Mouse (Mus musculus) hindbrain, postnatal 0 days (tissue): Measurements from ENCODE around the gene Rpl27. TPM values are rescaled to one million over a fixed set of nuclear protein-coding genes. Genes with fewer than 3 reads are reported as not detected.
"Not testable (repeated sequence)": the region's sequence is repeated elsewhere in the genome, so short reads cannot be mapped to it uniquely, and the experiment has no call there.

Source experiments
- ATAC-seq: fragments of 200-750 bp; cut with Nextera tagmentation; 2 replicates; pipeline ENCODE4 v1.8.0; 2017; ENCODE audit warnings: mild to moderate bottlenecking, moderate TSS enrichment, moderate library complexity
- DNase-seq: peaks from one replicate; pipeline ENCODE4 v3.0.0-alpha.2; 2015; ENCODE audit warnings: low spot score
- H3K27ac ChIP-seq: fragments of 300-500 bp; sonication (generic); 2 replicates; pipeline ENCODE4 v1.5.1; 2014; ENCODE audit warnings: mild to moderate bottlenecking
- H3K27me3 ChIP-seq: fragments of 300-500 bp; sonication (generic); 2 replicates; pipeline ENCODE4 v1.6.1; 2014; ENCODE audit warnings: low read length, mixed read lengths; ENCODE audit not compliant: insufficient read depth
- H3K36me3 ChIP-seq: fragments of 300-500 bp; sonication (generic); 2 replicates; pipeline ENCODE4 v1.6.1; 2014; ENCODE audit warnings: low read length, mixed read lengths; ENCODE audit not compliant: insufficient read depth
- H3K4me1 ChIP-seq: fragments of 300-500 bp; sonication (generic); 2 replicates; pipeline ENCODE4 v1.6.1; 2014; ENCODE audit warnings: antibody characterized with exemption, low read length, mixed read lengths; ENCODE audit not compliant: insufficient read depth
- H3K4me2 ChIP-seq: fragments of 300-500 bp; sonication (generic); 2 replicates; pipeline ENCODE4 v1.6.1; 2014; ENCODE audit warnings: low read depth, mild to moderate bottlenecking, low read length, moderate library complexity, mixed read lengths
- H3K4me3 ChIP-seq: fragments of 300-500 bp; sonication (generic); 2 replicates; pipeline ENCODE4 v1.5.1; 2014; ENCODE audit warnings: low read length
- H3K9ac ChIP-seq: fragments of 300-500 bp; sonication (generic); replicated peaks from 2 replicates; pipeline ENCODE4 v1.6.1; 2014; ENCODE audit warnings: mild to moderate bottlenecking, low read length, moderate library complexity, mixed read lengths
- H3K9me3 ChIP-seq: fragments of 300-500 bp; sonication (generic); 2 replicates; pipeline ENCODE4 v1.6.1; 2016; ENCODE audit warnings: low read length, mixed read lengths
- CTCF ChIP-seq: IDR thresholded peaks from 2 replicates; pipeline ENCODE4 v1.5.1; 2016; ENCODE audit warnings: antibody characterized with exemption, control low read depth, low read depth
- WGBS: fragments of 180-500 bp; shearing (Covaris S2); extraction: QIAGEN DNeasy Blood & Tissue Kit; methylation state at CpG from one replicate; pipeline ENCODE4 v1.1.7; 2014; 5-methylcytosine and 5-hydroxymethylcytosine counted together
- polyA plus RNA-seq: library from polyadenylated mRNA; unstranded; fragments of >200 nt; fragmentation: Nextera tagmentation; extraction: Ambion mirVana; gene quantifications from 2 replicates; pipeline ENCODE4 v1.2.1, GENCODE M21; 2015
- total RNA-seq: library from RNA; depleted of rRNA; stranded (reverse); fragments of >200 nt; gene quantifications from 2 replicates; pipeline ENCODE4 v1.2.3, GENCODE M21; 2014

Gene Rpl27
- total and polyA plus RNA-seq, 2 experiments from 2014 or later, result 276 to 535 TPM

DNA sequence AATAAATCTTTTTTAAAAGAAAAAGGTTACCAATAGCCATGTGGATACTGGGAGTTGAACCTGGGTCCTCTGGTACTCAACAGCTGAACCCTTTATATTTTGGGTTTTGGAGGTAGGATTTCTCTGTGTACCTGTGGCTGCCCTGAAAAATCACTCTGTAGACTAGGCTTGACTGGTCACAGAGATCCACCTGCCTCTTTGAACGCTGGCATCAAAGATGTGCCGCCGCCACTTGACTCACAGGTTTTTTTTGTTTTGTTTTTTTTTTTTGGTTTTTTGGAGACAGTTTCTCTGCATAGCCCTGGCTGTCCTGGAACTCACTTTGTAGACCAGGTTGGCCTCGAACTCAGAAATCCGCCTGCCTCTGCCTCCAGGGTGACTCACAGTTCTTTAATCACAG, 5.7 kb downstream of the Rpl27 start:
- no peaks in the 10 kb centered on the region for H3K27me3 ChIP-seq
- peaks cover 18% of the 10 kb centered on the region for H3K36me3 ChIP-seq
- TF ChIP-seq CTCF, result no peak
- no peaks in the 10 kb centered on the region for H3K9me3 ChIP-seq
- WGBS, result 91% methylated on average over 5 of the region's 5 CpGs
- no peak overlapping the region for H3K9ac ChIP-seq
- H3K4me3 ChIP-seq, result no peak overlapping the region
- DNase-seq, result no peak
- H3K4me1 ChIP-seq, result no peaks in the 10 kb centered on the region
- no peak for ATAC-seq
- no peak overlapping the region for H3K4me2 ChIP-seq
- H3K27ac ChIP-seq, result no peak overlapping the region

DNA sequence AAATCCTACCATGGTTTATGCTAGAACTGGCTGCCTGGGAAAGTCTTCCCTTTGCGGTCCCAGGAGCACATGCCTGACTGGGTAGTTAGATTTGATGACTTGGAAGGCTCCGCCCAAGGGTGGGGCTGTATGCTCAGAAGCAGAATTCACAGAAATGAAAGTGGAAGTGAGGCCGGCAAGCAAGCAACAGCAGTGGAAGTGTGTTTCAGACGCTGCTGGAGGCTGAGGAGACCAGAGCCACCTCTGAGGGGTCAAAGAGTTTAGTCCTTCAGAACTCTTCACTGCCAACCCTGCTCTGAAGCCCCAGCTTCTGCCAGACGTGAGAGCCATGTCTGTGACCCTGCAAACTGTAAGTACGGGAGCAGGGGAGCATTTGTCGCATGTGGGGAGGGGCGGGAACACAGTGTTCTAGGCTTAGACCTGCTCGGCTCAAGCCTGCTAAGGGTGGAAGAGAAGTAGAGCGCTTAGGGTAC, 6.2 kb downstream of the Rpl27 start, which contains the start of gene Ifi35:
Ifi35 (plus strand) TSS at position 134 of the 473 bp plus-strand sequence.
- Histone ChIP-seq H3K4me2 (peak within 1 kb of the TSS; percentile 35), H3K9me3 (no peaks in the 10 kb centered on the region), H3K4me1 (no peaks in the 10 kb centered on the region), H3K4me3 (peak within 1 kb of the TSS; percentile 18; the same call in 1 of the 2 replicates), H3K27ac (no peak within 1 kb of the TSS), H3K9ac (peak within 1 kb of the TSS; percentile 18; the same call in 1 of the 2 replicates), H3K36me3 (peaks cover 18% of the 10 kb centered on the region), H3K27me3 (no peaks in the 10 kb centered on the region)
- WGBS, result 38% methylated on average over 10 of the region's 10 CpGs
- TF ChIP-seq CTCF, result no peak
- ATAC-seq (no peak), DNase-seq (no peak)

DNA sequence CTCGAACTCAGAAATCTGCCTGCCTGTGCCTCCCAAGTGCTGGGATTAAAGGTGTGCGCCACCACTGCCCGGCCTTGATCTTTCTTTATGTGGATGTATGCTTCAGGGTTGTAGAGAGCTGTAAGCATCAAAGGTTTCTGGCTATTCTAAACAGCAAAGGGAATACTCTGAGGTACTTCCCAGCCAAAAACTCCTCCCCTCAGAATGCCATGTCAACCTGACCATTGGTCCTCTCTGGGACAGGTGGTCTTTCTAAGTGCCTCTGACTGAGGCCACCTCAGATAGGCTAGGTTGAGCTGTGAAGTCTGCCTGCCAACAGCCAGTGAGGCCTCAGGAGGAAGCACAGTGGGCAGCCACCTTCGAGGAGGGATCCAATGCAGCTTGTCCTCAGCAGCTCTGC, 6.8 kb downstream of the Rpl27 start:
- H3K4me2 ChIP-seq, result peak overlapping the region; percentile 35
- H3K27me3 ChIP-seq, result no peaks in the 10 kb centered on the region
- DNase-seq, result no peak
- WGBS, result 87% methylated on average over 4 of the region's 4 CpGs
- no peaks in the 10 kb centered on the region for H3K4me1 ChIP-seq
- no peak for TF ChIP-seq CTCF
- no peaks in the 10 kb centered on the region for H3K9me3 ChIP-seq
- H3K36me3 ChIP-seq, result peaks cover 13% of the 10 kb centered on the region
- no peak overlapping the region for H3K27ac ChIP-seq
- no peak for ATAC-seq
- no peak overlapping the region for H3K9ac ChIP-seq
- 0 out of 2 replicates have a peak overlapping the region, but pooled peaks have one; percentile 18 for H3K4me3 ChIP-seq

DNA sequence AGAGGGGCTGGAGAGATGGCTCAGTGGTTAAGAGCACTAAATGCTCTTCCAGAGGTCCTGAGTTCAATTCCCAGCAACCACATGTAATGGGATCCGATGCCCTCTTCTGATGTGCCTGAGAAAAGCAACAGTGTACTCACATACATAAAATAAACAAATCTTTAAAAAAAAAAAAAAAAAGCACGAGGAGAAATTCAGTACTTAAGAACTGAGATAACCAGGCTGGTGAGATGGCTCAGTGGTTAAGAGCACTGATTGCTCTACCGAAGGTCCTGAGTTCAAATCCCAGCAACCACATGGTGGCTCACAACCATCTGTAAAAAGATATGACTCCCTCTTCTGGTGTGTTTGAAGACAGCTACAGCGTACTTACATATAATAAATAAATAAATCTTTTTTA, 7.5 kb downstream of the Rpl27 start:
- 90% methylated on average over 4 of the region's 4 CpGs for WGBS

DNA sequence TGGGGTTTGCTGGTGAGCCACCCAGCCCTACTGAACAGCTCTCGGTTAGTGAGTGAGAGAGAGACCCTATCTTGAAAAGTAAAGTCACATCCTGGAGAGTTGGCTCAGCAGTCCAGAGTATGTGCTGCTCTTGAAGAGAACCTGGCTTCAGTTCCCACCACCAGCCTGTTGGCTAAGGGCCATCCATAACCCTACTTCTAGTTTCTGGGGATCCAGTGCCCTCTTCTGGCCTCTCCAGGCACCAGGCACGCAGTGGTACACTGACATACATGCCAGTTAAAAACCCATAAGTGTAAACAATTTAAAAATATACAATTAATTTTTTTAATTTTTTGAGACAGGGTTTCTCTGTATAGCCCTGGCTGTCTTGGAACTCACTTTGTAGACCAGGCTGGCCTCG, 8.3 kb downstream of the Rpl27 start:
- H3K9ac ChIP-seq, result no peak overlapping the region
- no peaks in the 10 kb centered on the region for H3K9me3 ChIP-seq
- no peak for DNase-seq
- 79% methylated on average over 3 of the region's 3 CpGs for WGBS
- no peak overlapping the region for H3K27ac ChIP-seq
- H3K4me2 ChIP-seq, result no peak overlapping the region
- no peaks in the 10 kb centered on the region for H3K36me3 ChIP-seq
- H3K4me1 ChIP-seq, result 0 out of 2 replicates have a peak, but pooled peaks cover 4% of the 10 kb centered on the region
- ATAC-seq, result no peak
- peak; percentile 22 for TF ChIP-seq CTCF
- H3K27me3 ChIP-seq, result no peaks in the 10 kb centered on the region
- H3K4me3 ChIP-seq, result no peak overlapping the region

More for the DNA sequence above, 7.5 kb downstream of the Rpl27 start:
- H3K27me3 ChIP-seq, H3K4me3 ChIP-seq, H3K9me3 ChIP-seq, DNase-seq, H3K27ac ChIP-seq, H3K9ac ChIP-seq, H3K36me3 ChIP-seq, H3K4me2 ChIP-seq, H3K4me1 ChIP-seq, ATAC-seq: not testable (repeated sequence)

DNA sequence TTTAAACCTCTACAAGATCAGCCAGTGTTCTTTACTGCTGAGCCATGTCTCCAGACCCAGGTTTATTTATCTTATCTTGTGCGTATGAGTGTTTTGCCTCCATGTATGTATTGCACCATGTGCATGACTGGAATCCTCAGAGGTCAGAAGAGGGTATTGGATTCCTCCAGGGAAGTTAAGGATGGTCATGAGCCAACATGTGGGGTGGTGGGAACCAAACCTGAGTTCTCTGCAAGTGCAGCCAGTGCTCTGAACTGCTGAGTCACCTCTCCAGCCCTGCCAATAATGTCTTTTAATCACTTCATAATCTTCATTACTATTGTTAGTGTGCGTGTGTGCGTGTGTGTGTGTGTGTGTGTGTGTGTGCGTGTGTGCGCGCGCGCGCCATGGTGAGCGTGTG, 9.4 kb downstream of the Rpl27 start:
- no peak overlapping the region for H3K9ac ChIP-seq
- no peak overlapping the region for H3K27ac ChIP-seq
- H3K9me3 ChIP-seq, result no peaks in the 10 kb centered on the region
- no peak overlapping the region for H3K4me3 ChIP-seq
- H3K4me2 ChIP-seq, result no peak overlapping the region
- 0 out of 2 replicates have a peak, but pooled peaks cover 4% of the 10 kb centered on the region for H3K4me1 ChIP-seq
- no peak for DNase-seq
- WGBS, result 94% methylated on average over 10 of the region's 10 CpGs
- no peaks in the 10 kb centered on the region for H3K36me3 ChIP-seq
- no peaks in the 10 kb centered on the region for H3K27me3 ChIP-seq
- no peak for ATAC-seq
- no peak for TF ChIP-seq CTCF

DNA sequence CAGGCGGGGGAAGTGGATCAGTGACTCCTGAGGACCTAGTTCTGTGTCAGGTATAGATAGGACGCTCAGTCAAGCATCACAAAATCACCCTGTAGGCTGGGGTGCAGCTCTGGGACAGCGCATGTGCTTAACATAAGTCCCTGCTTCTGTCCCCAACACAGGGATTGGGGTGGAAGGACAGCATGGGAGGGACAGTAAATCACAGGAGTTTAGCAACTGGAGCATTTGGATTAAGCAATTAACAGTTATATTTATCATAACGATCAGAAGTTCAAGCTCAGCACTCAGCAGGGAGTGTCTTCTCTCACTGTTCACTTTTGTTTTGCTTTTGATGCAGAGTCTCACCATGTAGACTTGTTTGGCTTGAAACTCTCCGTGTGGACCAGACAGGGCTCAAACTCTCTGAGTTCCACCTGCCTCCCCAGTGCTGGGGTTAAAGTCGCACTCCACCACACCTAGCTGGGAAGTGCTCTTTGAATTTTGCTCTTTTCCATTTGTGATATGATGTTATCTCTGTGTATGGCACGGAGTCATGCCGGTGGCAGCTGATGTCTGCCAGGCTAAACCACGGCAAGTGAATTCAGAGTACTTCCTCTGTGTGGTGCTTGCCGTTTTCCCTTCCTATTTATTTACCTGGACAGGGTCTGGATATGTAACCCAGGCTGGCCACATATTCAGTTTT, 10.1 kb downstream of the Rpl27 start:
- DNase-seq (no peak), ATAC-seq (no peak)
- 74% methylated on average over 10 of the region's 10 CpGs for WGBS
- Histone ChIP-seq H3K9ac (no peak overlapping the region), H3K36me3 (0 out of 2 replicates have a peak, but pooled peaks cover 5% of the 10 kb centered on the region), H3K27me3 (no peaks in the 10 kb centered on the region), H3K27ac (no peak overlapping the region), H3K4me2 (no peak overlapping the region), H3K4me1 (0 out of 2 replicates have a peak, but pooled peaks cover 4% of the 10 kb centered on the region), H3K4me3 (no peak overlapping the region), H3K9me3 (no peaks in the 10 kb centered on the region)
- TF ChIP-seq CTCF, result no peak
